Mouse (Mus musculus): ENCODE results near the gene Vip. TPM values are rescaled to one million over a fixed set of nuclear protein-coding genes. Genes with fewer than 3 reads are reported as not detected.

Gene Vip
- polyA plus RNA-seq (2015; fragmentation: Nextera tagmentation; extraction: Ambion mirVana) = 18.6 and 20.8 TPM in 2 replicates

GRCm38 (mm10) chr10:5639112-5639511 lies at the start of gene Vip:
Gene Vip (plus strand): TSS chr10:5639218.
- 24% methylated on average over 8 of the region's 8 CpGs for WGBS

GRCm38 (mm10) chr10:5591061-5591460 lies 48.0 kb upstream of the Vip start:
- WGBS = 83% methylated on average over 2 of the region's 2 CpGs
- no peaks in the 10 kb centered on the region for H3K9me3 ChIP-seq
- H3K4me1 ChIP-seq (replicated peaks) = no peaks in the 10 kb centered on the region
- H3K27me3 ChIP-seq (replicated peaks) = no peaks in the 10 kb centered on the region
- H3K4me2 ChIP-seq (replicated peaks) = no peak overlapping the region
- H3K36me3 ChIP-seq = no peaks in the 10 kb centered on the region
- H3K9ac ChIP-seq = no peak overlapping the region
- no peak overlapping the region for H3K27ac ChIP-seq
- no peak overlapping the region for H3K4me3 ChIP-seq (replicated peaks)
- no peak for ATAC-seq

More at GRCm38 (mm10) chr10:5639112-5639511, at the start of gene Vip:
- no peak for ATAC-seq
- Histone ChIP-seq H3K4me2 (replicated peaks) (no peak within 1 kb of the TSS), H3K4me1 (replicated peaks) (no peaks in the 10 kb centered on the region), H3K9ac (no peak within 1 kb of the TSS), H3K9me3 (no peaks in the 10 kb centered on the region), H3K4me3 (replicated peaks) (no peak within 1 kb of the TSS), H3K27ac (no peak within 1 kb of the TSS), H3K27me3 (replicated peaks) (no peaks in the 10 kb centered on the region), H3K36me3 (no peaks in the 10 kb centered on the region)

GRCm38 (mm10) chr10:5591996-5592395 lies 47.0 kb upstream of the Vip start:
- Histone ChIP-seq H3K4me3 (replicated peaks) (no peak overlapping the region), H3K36me3 (no peaks in the 10 kb centered on the region), H3K4me1 (replicated peaks) (no peaks in the 10 kb centered on the region), H3K9me3 (no peaks in the 10 kb centered on the region), H3K27me3 (replicated peaks) (no peaks in the 10 kb centered on the region), H3K27ac (no peak overlapping the region), H3K9ac (no peak overlapping the region), H3K4me2 (replicated peaks) (no peak overlapping the region)
- ATAC-seq = no peak
- WGBS = 73% methylated on average over 4 of the region's 4 CpGs

GRCm38 (mm10) chr10:5593464-5593863 lies 45.6 kb upstream of the Vip start, which contains the start of gene Myct1:
Gene Myct1 (plus strand): TSS chr10:5593775.
- H3K36me3 ChIP-seq = no peaks in the 10 kb centered on the region
- ATAC-seq = no peak
- H3K27me3 ChIP-seq (replicated peaks) = no peaks in the 10 kb centered on the region
- H3K4me2 ChIP-seq (replicated peaks) = no peak within 1 kb of the TSS
- H3K4me3 ChIP-seq (replicated peaks) = no peak within 1 kb of the TSS
- H3K9me3 ChIP-seq = no peaks in the 10 kb centered on the region
- 20% methylated on average over 5 of the region's 5 CpGs for WGBS
- no peak within 1 kb of the TSS for H3K27ac ChIP-seq
- no peaks in the 10 kb centered on the region for H3K4me1 ChIP-seq (replicated peaks)
- no peak within 1 kb of the TSS for H3K9ac ChIP-seq

- no peak for ATAC-seq
- WGBS = 67% methylated on average over 5 of the region's 5 CpGs
- no peak overlapping the region for H3K4me2 ChIP-seq (replicated peaks)
Measured at GRCm38 (mm10) chr10:5594457-5594856, 44.6 kb upstream of the Vip start.

GRCm38 (mm10) chr10:5596559-5596958 lies 42.5 kb upstream of the Vip start:
- no peak overlapping the region for H3K9ac ChIP-seq

More at GRCm38 (mm10) chr10:5594457-5594856, 44.6 kb upstream of the Vip start:
- Histone ChIP-seq H3K27me3 (replicated peaks) (no peaks in the 10 kb centered on the region), H3K9me3 (no peaks in the 10 kb centered on the region), H3K36me3 (no peaks in the 10 kb centered on the region), H3K27ac (no peak overlapping the region), H3K4me1 (replicated peaks) (no peaks in the 10 kb centered on the region), H3K4me3 (replicated peaks) (no peak overlapping the region), H3K9ac (no peak overlapping the region)

GRCm38 (mm10) chr10:5600123-5600522 lies 38.9 kb upstream of the Vip start:
- ATAC-seq = peak; percentile 67

More at GRCm38 (mm10) chr10:5596559-5596958, 42.5 kb upstream of the Vip start:
- whole genome bisulfite sequencing = 36% methylated on average over 6 of the region's 6 CpGs
- Histone ChIP-seq H3K9me3 (no peaks in the 10 kb centered on the region), H3K27me3 (replicated peaks) (no peaks in the 10 kb centered on the region), H3K4me1 (replicated peaks) (no peaks in the 10 kb centered on the region), H3K4me3 (replicated peaks) (no peak overlapping the region), H3K36me3 (no peaks in the 10 kb centered on the region), H3K4me2 (replicated peaks) (no peak overlapping the region), H3K27ac (no peak overlapping the region)
- ATAC-seq = no peak

GRCm38 (mm10) chr10:5603512-5603911 lies 35.5 kb upstream of the Vip start:
- Histone ChIP-seq H3K27me3 (replicated peaks) (no peaks in the 10 kb centered on the region), H3K4me2 (replicated peaks) (no peak overlapping the region), H3K27ac (no peak overlapping the region), H3K4me1 (replicated peaks) (no peaks in the 10 kb centered on the region), H3K9ac (no peak overlapping the region), H3K4me3 (replicated peaks) (no peak overlapping the region), H3K9me3 (no peaks in the 10 kb centered on the region), H3K36me3 (no peaks in the 10 kb centered on the region)
- ATAC-seq = no peak
- WGBS = 68% methylated on average over 10 of the region's 10 CpGs

More at GRCm38 (mm10) chr10:5600123-5600522, 38.9 kb upstream of the Vip start:
- Histone ChIP-seq H3K9me3 (no peaks in the 10 kb centered on the region), H3K27ac (no peak overlapping the region), H3K4me2 (replicated peaks) (no peak overlapping the region), H3K27me3 (replicated peaks) (no peaks in the 10 kb centered on the region), H3K36me3 (no peaks in the 10 kb centered on the region), H3K4me3 (replicated peaks) (no peak overlapping the region), H3K4me1 (replicated peaks) (no peaks in the 10 kb centered on the region), H3K9ac (no peak overlapping the region)
- WGBS = 14% methylated on average over 7 of the region's 7 CpGs

- Histone ChIP-seq H3K27me3 (replicated peaks) (no peaks in the 10 kb centered on the region), H3K27ac (no peak overlapping the region), H3K4me3 (replicated peaks) (no peak overlapping the region), H3K9ac (no peak overlapping the region), H3K4me2 (replicated peaks) (no peak overlapping the region), H3K4me1 (replicated peaks) (no peaks in the 10 kb centered on the region), H3K36me3 (no peaks in the 10 kb centered on the region), H3K9me3 (no peaks in the 10 kb centered on the region)
- ATAC-seq = no peak
- 89% methylated on average over 13 of the region's 13 CpGs for WGBS
Measured at GRCm38 (mm10) chr10:5604371-5604770, 34.6 kb upstream of the Vip start.

GRCm38 (mm10) chr10:5608874-5609273 lies 30.1 kb upstream of the Vip start:
- ATAC-seq = no peak
- Histone ChIP-seq H3K27ac (no peak overlapping the region), H3K9me3 (no peaks in the 10 kb centered on the region)

GRCm38 (mm10) chr10:5615186-5616040 lies 23.6 kb upstream of the Vip start:
- H3K9ac ChIP-seq = no peak overlapping the region

More at GRCm38 (mm10) chr10:5608874-5609273, 30.1 kb upstream of the Vip start:
- Histone ChIP-seq H3K4me1 (replicated peaks) (no peaks in the 10 kb centered on the region), H3K9ac (no peak overlapping the region), H3K4me2 (replicated peaks) (no peak overlapping the region), H3K27me3 (replicated peaks) (no peaks in the 10 kb centered on the region), H3K36me3 (no peaks in the 10 kb centered on the region), H3K4me3 (replicated peaks) (no peak overlapping the region)
- 82% methylated on average over 3 of the region's 3 CpGs for WGBS

GRCm38 (mm10) chr10:5626268-5626667 lies 12.8 kb upstream of the Vip start:
- no peak overlapping the region for H3K4me2 ChIP-seq (replicated peaks)
- no peaks in the 10 kb centered on the region for H3K27me3 ChIP-seq (replicated peaks)
- H3K4me1 ChIP-seq (replicated peaks) = no peaks in the 10 kb centered on the region
- WGBS = 67% methylated on average over 5 of the region's 5 CpGs
- no peak overlapping the region for H3K4me3 ChIP-seq (replicated peaks)
- H3K27ac ChIP-seq = no peak overlapping the region
- no peaks in the 10 kb centered on the region for H3K9me3 ChIP-seq
- no peak overlapping the region for H3K9ac ChIP-seq
- no peaks in the 10 kb centered on the region for H3K36me3 ChIP-seq
- ATAC-seq = no peak

More at GRCm38 (mm10) chr10:5615186-5616040, 23.6 kb upstream of the Vip start:
- H3K27me3 ChIP-seq (replicated peaks) = no peaks in the 10 kb centered on the region
- 81% methylated on average over 13 of the region's 13 CpGs for WGBS
- no peak overlapping the region for H3K4me2 ChIP-seq (replicated peaks)
- H3K9me3 ChIP-seq = no peaks in the 10 kb centered on the region
- H3K4me1 ChIP-seq (replicated peaks) = no peaks in the 10 kb centered on the region
- no peak overlapping the region for H3K27ac ChIP-seq
- no peak overlapping the region for H3K4me3 ChIP-seq (replicated peaks)
- ATAC-seq = no peak
- H3K36me3 ChIP-seq = no peaks in the 10 kb centered on the region
